Mouse (Mus musculus) forelimb bud, embryonic 11.5 days (tissue): ENCODE measurements at regions not wholly inside any gene's neighbourhood (a gene's known extent, or its start where the extent isn't known, plus 50 kb on each side); places are given as distances from the start of the nearest gene placed in this dataset.

Experiments
- DNase-seq: peaks from one replicate; pipeline ENCODE4 v3.0.0-alpha.2; 2012; ENCODE audit warnings: low read depth, low spot score

DNA sequence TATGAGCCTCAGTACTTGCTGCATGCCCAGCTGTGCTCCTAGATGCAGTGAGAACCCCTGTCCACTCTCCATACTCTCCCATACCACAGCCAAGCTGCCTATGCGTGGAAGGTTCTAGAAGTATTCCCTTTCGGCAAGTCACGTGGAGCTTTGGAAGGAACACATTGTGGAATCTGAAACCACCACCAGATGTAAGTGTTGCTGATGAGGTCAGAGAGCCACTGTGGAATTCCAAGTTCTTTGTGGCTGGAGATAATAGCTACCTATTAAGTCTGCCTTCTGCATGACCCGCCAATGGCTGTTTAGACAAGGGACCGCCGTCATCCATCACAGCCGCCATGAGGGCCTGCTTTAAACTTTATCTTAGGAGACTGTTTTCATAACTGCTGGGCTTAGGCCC, 84.7 kb upstream of the Errfi1 start:
- no peak for DNase-seq

DNA sequence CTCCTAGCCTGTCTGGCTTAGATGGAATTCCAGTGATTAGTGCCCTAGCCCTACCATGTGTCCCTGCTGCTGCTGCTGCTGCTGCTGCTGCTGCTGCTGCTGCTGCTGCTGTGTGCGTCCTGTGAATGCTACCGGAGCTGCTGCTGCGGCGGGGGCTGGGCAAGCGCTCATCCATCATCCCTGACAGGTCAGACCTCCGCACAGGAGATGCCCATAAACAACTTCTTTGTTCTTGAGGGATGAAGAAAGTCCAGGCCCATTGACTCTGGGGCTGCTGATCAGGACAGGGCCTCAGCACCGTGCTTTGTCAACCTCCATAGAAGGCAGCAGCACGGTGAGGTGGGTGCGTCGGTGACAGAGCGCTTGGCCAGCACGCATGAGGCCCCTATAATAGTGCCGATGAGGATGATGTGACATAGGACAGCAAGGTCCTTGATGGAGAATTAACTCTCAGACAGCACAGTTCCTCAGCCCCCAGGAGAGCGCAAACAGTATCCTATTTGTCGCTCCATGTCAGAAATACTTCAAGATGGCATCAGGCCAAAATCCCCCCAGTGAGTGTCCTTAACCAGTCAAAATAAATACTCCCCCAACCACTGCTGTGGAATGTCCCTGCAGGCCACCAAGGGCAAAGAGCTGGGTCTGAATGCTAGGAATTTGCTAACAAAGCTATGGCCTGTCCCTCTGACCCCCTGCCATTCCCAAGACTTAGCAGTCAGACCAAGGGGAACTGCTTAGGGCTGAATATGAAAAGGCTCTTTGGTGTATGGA, 95.1 kb upstream of the Errfi1 start:
- peak; percentile 62 for DNase-seq

- DNase-seq: peak; percentile 38
These were observed 95.8 kb upstream of the Errfi1 start for GRCm38 (mm10) chr4:150757815-150758426.

GRCm38 (mm10) chr4:150757291-150757741, 96.4 kb upstream of the Errfi1 start:
- DNase-seq: no peak

- DNase-seq: no peak
These were observed 98.3 kb upstream of the Errfi1 start for GRCm38 (mm10) chr4:150755446-150755845.

DNA sequence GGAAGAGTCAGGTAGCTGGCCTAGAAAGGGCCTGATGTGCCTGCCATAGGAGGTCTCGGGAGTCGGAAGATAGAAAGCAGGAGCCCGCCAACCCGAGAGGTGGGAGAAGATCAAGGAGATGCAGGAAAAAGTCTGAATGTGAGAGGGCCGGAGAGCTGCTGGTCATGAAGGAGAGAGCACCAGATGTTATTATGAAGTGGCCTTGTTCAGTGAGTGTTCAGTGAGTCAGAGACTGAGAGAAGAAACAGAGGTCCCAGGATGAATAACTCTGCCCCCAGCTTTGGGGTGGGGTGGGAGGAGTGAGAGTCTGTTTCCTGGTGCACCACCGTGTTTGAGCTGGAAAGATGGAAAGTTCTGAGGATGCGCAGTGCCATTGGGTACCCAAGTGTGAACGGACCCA, 100.2 kb upstream of the Slc45a1 start:
- DNase-seq: no peak

DNA sequence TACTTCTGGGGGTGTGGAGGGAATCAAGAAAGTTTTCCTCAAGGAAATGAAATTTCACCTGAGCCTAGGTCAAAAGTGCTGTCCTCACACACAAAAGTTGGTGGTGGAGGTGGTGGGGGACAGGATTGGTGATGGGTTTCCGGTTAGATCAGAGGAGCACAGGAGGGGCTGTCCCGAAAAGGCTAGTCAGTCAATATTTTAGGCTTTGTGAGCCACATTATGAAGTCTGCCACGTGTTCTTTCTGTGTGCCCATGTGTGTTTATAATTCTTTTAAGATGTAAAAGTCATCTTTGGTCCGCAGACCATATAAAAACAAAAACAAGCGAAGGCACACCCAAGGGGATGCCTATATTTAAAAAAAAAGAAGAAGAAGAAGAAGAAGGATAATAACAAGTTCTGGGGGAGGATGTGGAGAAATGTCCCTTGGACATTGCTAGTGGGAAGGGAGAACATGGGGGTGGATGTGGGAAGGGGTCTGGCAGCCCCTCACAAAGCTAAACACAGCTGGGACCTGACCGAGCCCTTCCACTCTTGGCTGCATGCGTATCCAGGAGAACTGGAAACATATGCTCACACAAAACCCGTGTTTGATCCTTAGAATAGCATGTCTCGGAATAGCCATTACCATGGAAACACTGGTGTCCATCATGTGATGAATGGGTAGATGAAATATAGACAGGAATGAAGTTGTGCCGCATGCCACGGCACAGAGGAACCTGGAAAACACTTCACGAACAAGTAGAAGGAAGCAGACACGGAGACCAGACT, 98.7 kb upstream of the Slc45a1 start:
- no peak for DNase-seq

GRCm38 (mm10) chr4:150749066-150749465, 97.1 kb upstream of the Slc45a1 start:
- no peak for DNase-seq

- DNase-seq: peak; percentile 46
These were observed 96.4 kb upstream of the Slc45a1 start for GRCm38 (mm10) chr4:150748099-150749000.

DNA sequence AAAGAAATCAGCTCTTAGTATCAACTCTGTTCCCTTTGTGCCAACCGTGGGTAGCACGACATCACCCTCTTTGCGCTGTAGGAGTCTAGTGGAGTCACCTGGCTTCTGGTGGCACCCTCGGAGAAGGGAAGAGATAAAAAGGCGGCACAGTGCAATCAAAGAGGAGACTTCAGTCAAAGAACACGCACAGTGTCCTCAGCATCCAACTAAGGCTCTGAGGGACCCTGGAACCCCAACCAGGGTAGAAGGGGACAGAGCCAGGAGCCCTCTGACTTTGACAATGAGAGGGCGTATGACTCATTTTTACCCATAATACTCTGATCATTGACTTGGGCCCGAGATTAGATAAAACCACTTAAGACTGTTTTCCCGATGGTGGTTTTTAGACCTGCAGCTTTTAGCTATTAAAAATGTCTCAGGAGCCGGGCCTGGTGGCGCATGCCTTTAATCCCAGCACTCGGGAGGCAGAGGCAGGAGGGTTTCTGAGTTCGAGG, 94.5 kb upstream of the Slc45a1 start:
- no peak for DNase-seq

GRCm38 (mm10) chr4:150745529-150746429, 93.8 kb upstream of the Slc45a1 start:
- DNase-seq: no peak

DNA sequence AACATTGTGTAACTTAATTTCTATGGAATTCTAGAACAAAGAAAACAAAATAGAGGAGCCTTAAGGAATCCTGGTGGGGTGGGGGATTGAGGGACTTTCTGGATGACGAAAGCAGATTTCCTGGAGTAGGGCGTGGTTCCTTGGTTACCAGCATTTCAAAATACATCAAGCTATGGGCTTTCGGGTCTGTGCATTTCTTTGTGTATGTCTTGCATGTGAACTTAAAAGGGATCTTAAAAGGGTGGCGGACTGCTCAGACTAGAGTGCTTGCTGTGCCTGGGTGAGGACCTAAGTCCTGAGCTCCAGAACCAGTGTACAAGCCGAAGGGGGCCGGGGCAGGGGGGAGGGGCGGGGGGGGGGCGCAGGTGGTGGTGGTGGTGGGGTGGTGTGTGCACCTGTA, 91.5 kb upstream of the Slc45a1 start:
- DNase-seq: no peak

- no peak for DNase-seq
These were observed 91.1 kb upstream of the Slc45a1 start for GRCm38 (mm10) chr4:150743103-150743502.

DNA sequence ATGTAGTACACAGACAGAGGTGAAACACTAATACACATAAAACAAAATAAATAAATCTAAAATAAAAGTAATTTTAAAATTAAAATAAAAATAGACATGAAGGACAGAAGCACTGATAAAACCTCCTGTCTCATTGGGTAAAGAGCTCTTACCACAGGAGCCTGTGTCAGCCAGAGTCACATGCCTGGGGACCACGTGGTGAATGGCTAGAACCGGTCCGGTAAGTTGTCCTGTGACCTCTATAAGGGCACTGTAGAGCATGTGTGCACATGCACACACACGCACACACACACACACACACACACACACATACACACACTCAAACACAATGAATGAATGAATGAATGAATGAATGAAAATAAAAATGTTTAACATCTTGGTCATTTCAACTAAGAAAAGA, 89.8 kb upstream of the Slc45a1 start:
- DNase-seq: no peak

DNA sequence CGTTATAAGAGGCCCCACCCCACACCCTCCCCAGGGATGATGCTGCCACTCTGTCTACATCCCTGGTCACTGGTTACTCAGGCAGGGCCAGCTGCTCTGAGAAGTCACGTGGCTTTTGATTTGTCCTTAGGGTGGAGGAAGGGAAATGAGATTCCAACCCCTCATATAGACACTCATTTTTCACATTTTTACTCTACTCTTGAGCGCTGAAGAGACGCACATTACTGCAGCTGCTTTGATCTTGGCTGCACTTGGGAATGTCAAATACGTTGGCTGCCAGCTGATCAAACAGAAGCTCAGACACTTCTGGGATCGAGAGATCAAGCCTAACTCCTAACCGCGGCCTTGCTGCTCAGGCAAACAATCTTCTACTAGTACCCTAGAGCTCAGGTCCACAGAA, 88.2 kb upstream of the Slc45a1 start:
- DNase-seq: no peak

DNA sequence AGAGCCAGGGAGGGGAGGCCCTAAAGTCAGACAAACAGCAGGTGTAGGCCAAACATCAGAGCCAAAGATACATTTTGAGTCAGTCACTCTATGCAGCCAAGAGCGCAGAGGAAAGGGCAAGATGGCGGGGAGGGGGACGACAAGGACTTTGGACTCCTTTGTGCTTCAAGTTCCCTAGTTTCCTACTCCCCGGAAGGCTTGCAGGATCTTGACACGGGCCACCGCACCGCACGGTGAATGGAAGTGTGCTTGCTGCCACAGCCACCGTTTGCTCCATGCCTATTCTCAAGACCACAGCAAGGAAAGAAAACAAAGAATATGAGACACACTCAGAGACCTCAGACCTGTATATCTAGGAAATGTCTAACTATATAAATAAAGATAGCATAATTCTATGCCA, 86.8 kb upstream of the Slc45a1 start:
- no peak for DNase-seq

GRCm38 (mm10) chr4:150730061-150730812, 78.3 kb upstream of the Slc45a1 start:
- DNase-seq: no peak

- DNase-seq: no peak
These were observed 74.6 kb upstream of the Slc45a1 start for GRCm38 (mm10) chr4:150726539-150726938.

DNA sequence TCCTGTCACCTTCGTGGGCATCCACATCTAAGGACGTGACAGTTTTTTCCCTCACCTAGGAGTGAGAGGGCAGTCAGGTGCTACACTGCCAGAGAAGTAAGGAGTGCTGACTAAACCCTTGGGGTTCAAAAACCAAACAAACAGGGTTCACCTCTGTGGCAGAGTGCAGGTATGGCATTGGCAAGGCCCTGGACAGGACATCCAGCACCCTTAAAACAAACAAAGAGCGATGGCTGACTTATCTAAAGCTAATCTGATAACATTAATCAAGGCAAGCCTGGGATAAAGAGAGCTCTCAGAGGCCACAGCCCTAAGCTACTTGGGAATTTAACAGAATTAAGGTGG, 74.1 kb upstream of the Slc45a1 start:
- no peak for DNase-seq
